Mouse (Mus musculus) forebrain, embryonic 14.5 days (tissue): ENCODE data around the gene Clnk. TPM values are rescaled to one million over a fixed set of nuclear protein-coding genes. Genes with fewer than 3 reads are reported as not detected.

Experiments used
- ATAC-seq: fragments of 200-750 bp; cut with Nextera tagmentation; 2 replicates; pipeline ENCODE4 v1.8.0; 2017; ENCODE audit warnings: mild to moderate bottlenecking, moderate library complexity
- DNase-seq: peaks from one replicate; pipeline ENCODE4 v3.0.0-alpha.2; 2015; ENCODE audit warnings: low spot score
- H3K27ac ChIP-seq: fragments of 300-500 bp; sonication (generic); 2 replicates; pipeline ENCODE4 v1.5.1; 2014; ENCODE audit warnings: low read depth, mild to moderate bottlenecking, control low read depth, low read length, moderate library complexity
- H3K27me3 ChIP-seq: fragments of 300-500 bp; sonication (generic); replicated peaks from 2 replicates; pipeline ENCODE4 v1.6.1; 2014; ENCODE audit warnings: low read length, control low read depth, mixed read lengths; ENCODE audit not compliant: control insufficient read depth, insufficient read depth
- H3K36me3 ChIP-seq: fragments of 300-500 bp; sonication (generic); 2 replicates; pipeline ENCODE4 v1.6.1; 2014; ENCODE audit warnings: low read length, control low read depth; ENCODE audit not compliant: control insufficient read depth, insufficient read depth
- H3K4me1 ChIP-seq: fragments of 300-500 bp; sonication (generic); 2 replicates; pipeline ENCODE4 v1.6.1; 2014; ENCODE audit warnings: antibody characterized with exemption, low read length, control low read depth; ENCODE audit not compliant: control insufficient read depth, insufficient read depth
- H3K4me2 ChIP-seq: fragments of 300-500 bp; sonication (generic); 2 replicates; pipeline ENCODE4 v1.6.1; 2014; ENCODE audit warnings: mild to moderate bottlenecking, control low read depth, low read length
- H3K4me3 ChIP-seq: fragments of 300-500 bp; sonication (generic); 2 replicates; pipeline ENCODE4 v1.5.1; 2014; ENCODE audit warnings: low read depth, low read length, control low read depth
- H3K9ac ChIP-seq: fragments of 300-500 bp; sonication (generic); 2 replicates; pipeline ENCODE4 v1.6.1; 2014; ENCODE audit warnings: mild to moderate bottlenecking, low read length, control low read depth, moderate library complexity
- H3K9me3 ChIP-seq: fragments of 300-500 bp; sonication (generic); replicated peaks from 2 replicates; pipeline ENCODE4 v1.6.1; 2016; ENCODE audit warnings: low read length, control low read depth, mixed read lengths; ENCODE audit not compliant: control insufficient read depth
- WGBS: fragments of 180-500 bp; shearing (Covaris S2); extraction: QIAGEN DNeasy Blood & Tissue Kit; methylation state at CpG from one replicate; pipeline ENCODE4 v1.1.7; 2014; 5-methylcytosine and 5-hydroxymethylcytosine counted together
- polyA plus RNA-seq: library from polyadenylated mRNA; unstranded; fragments of >200 nt; fragmentation: Nextera tagmentation; extraction: Ambion mirVana; gene quantifications from 2 replicates; pipeline ENCODE4 v1.2.1, GENCODE M21; 2014

Clnk gene
- polyA plus RNA-seq, 1 experiment from 2014 or later: 0.17 TPM

DNA sequence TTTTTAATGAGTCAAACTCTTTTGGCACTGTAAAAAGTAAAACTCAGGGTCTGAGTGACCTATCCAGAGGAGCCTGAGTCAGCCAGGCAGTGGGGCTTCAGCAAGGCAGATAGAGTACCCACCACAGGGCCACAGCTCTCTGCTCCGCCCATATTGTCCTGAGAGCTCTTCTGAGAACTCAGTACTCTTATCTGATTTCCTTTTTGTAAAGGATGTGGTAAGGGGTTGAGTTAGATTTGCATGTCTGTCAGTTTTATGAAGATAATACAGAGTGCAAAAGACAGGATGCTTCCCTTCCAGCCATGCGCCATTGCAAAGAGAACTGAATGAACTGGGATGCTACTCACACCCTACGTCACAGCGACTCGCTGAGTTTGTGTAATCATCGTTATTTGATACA lies 12.0 kb downstream of the Clnk start:
- Histone ChIP-seq H3K36me3 (no peaks in the 10 kb centered on the region), H3K27me3 (no peaks in the 10 kb centered on the region), H3K9ac (no peak overlapping the region), H3K27ac (no peak overlapping the region), H3K4me1 (no peaks in the 10 kb centered on the region), H3K4me2 (no peak overlapping the region), H3K9me3 (no peaks in the 10 kb centered on the region), H3K4me3 (no peak overlapping the region)
- 90% methylated on average over 6 of the region's 6 CpGs for WGBS
- no peak for DNase-seq
- no peak for ATAC-seq

GRCm38 (mm10) chr5:38863029-38863428 lies 13.6 kb downstream of the Clnk start:
- no peak for ATAC-seq
- H3K9ac ChIP-seq: no peak overlapping the region
- no peak for DNase-seq
- no peaks in the 10 kb centered on the region for H3K4me1 ChIP-seq
- no peak overlapping the region for H3K27ac ChIP-seq
- no peaks in the 10 kb centered on the region for H3K36me3 ChIP-seq
- no peak overlapping the region for H3K4me3 ChIP-seq
- WGBS: 75% methylated on average over 3 of the region's 3 CpGs
- H3K9me3 ChIP-seq: no peaks in the 10 kb centered on the region
- no peak overlapping the region for H3K4me2 ChIP-seq
- H3K27me3 ChIP-seq: no peaks in the 10 kb centered on the region

DNA sequence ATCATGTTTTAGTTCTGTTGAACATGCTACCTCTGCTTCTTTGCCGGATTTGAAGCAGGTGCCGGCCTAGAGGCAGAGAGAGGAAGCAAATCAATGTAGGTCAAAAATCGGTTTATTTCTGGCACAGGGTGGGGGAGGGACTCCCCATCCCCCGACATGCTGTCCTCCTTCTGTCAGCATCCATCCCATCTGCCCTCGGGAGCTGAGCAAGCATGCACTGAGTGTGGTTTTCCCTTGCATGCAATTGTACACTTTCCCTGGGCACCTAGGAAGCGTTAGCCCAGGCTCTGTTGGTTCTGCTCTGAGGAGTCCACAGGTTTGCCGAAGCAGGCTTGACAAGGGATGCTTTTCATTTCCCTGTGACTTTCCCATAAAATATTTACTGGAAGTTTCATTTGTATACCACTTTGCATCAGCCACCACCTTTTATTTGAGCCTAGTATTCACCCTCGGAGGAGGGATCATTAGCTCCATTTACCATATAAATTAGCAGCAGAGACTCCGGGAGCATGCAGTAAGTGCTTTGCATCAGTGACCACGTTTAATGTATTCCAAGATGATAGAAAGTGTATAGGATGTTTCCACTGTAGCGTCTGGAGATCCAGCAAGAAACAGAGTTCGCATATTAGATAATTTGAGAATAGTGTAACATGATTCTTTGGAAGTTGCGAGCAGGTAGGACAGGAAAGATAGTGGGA lies 14.2 kb downstream of the Clnk start:
- Histone ChIP-seq H3K36me3 (no peaks in the 10 kb centered on the region), H3K9ac (no peak overlapping the region), H3K4me1 (no peaks in the 10 kb centered on the region), H3K27me3 (no peaks in the 10 kb centered on the region), H3K27ac (no peak overlapping the region), H3K4me3 (no peak overlapping the region), H3K9me3 (no peaks in the 10 kb centered on the region), H3K4me2 (no peak overlapping the region)
- DNase-seq: no peak
- ATAC-seq: 0 out of 2 replicates have a peak, but pooled peaks have one; percentile 50
- 65% methylated on average over 13 of the region's 13 CpGs for WGBS

- ATAC-seq (no peak), DNase-seq (no peak)
- no peak overlapping the region for H3K9ac ChIP-seq
- no peak overlapping the region for H3K4me2 ChIP-seq
- no peaks in the 10 kb centered on the region for H3K36me3 ChIP-seq
- no peaks in the 10 kb centered on the region for H3K9me3 ChIP-seq
- no peaks in the 10 kb centered on the region for H3K4me1 ChIP-seq
- H3K4me3 ChIP-seq: no peak overlapping the region
- WGBS: 48% methylated on average over 4 of the region's 4 CpGs
- H3K27ac ChIP-seq: no peak overlapping the region
- H3K27me3 ChIP-seq: no peaks in the 10 kb centered on the region
Measured at GRCm38 (mm10) chr5:38858015-38858721, 18.4 kb downstream of the Clnk start.

DNA sequence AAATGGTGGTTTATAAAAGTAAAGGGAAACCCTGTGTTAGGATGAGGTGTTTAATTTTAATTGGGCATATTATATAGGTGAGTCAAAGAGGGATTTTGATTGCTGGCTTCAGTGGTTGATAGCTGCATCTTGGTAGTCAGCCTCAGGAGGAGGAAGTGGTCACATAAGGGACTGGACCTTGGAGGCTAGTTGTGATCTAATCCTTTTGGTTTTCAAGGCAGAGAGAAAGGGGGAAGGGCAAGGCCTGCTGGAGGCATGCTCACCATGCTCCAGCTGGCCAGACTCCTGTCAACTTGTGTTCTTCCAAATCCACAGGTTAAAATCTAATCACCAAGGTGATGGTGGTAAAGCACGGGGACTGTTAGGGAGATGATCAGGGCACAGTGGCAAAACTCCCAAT lies 19.0 kb downstream of the Clnk start:
- DNase-seq (no peak), ATAC-seq (no peak)
- no peak overlapping the region for H3K27ac ChIP-seq
- no peak overlapping the region for H3K4me3 ChIP-seq
- H3K9ac ChIP-seq: no peak overlapping the region
- no peaks in the 10 kb centered on the region for H3K9me3 ChIP-seq
- H3K27me3 ChIP-seq: no peaks in the 10 kb centered on the region
- WGBS: 73% methylated on average over 1 of the region's 1 CpGs
- H3K4me1 ChIP-seq: no peaks in the 10 kb centered on the region
- H3K4me2 ChIP-seq: no peak overlapping the region
- H3K36me3 ChIP-seq: no peaks in the 10 kb centered on the region

- Histone ChIP-seq H3K4me3 (no peak overlapping the region), H3K9me3 (no peaks in the 10 kb centered on the region; the same call in 1 of the 2 replicates), H3K4me1 (no peaks in the 10 kb centered on the region), H3K4me2 (no peak overlapping the region), H3K27ac (no peak overlapping the region), H3K36me3 (no peaks in the 10 kb centered on the region), H3K27me3 (no peaks in the 10 kb centered on the region), H3K9ac (no peak overlapping the region)
- DNase-seq: no peak
- no peak for ATAC-seq
- WGBS: 94% methylated on average over 1 of the region's 1 CpGs
Measured at GRCm38 (mm10) chr5:38850171-38850570, 26.4 kb downstream of the Clnk start.

DNA sequence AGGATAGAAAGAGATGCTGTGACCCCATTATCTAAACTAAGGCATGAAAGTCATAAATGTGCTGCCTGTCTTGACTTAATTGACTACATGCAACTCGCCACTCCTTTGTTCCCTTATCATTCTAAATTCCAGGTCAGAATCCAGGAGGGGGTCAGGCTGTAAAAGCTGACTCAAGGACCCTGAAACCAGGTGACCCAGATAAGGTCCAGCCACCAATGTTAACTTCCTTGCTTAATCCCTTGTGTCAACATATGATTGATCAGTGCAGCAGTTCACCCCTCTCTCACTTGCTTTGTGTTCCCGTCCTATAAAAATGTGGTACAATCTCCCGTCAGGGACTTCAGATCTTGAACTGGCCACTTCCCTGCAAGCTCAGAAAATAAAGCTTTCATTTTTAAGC lies 31.1 kb downstream of the Clnk start:
- H3K4me1 ChIP-seq: no peaks in the 10 kb centered on the region
- no peaks in the 10 kb centered on the region for H3K36me3 ChIP-seq
- H3K27me3 ChIP-seq: no peaks in the 10 kb centered on the region
- 69% methylated on average over 3 of the region's 3 CpGs for WGBS
- no peak overlapping the region for H3K4me3 ChIP-seq
- ATAC-seq (no peak), DNase-seq (no peak)
- H3K9ac ChIP-seq: no peak overlapping the region
- H3K27ac ChIP-seq: no peak overlapping the region
- no peaks in the 10 kb centered on the region for H3K9me3 ChIP-seq
- no peak overlapping the region for H3K4me2 ChIP-seq

DNA sequence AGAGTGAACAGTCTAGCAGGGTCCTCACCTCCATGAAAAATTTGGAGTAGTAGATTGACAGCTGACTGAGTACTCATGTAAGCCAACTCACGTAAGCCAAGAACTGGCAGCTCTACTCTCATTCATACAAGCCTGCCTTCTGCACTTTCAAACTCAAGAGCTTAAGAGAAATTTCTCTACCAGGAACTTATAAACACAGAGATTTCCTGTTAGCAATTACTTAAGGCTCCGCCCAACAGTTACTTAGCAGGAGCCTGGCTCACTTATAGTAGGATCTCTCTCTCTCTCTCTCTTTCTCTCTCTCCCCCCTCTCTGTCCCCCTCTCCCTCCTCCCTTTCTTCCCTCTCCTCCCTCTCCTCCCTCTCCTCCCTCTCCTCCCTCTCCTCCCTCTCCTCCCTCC lies 32.3 kb downstream of the Clnk start:
- Histone ChIP-seq H3K36me3 (no peaks in the 10 kb centered on the region), H3K9ac (no peak overlapping the region), H3K27me3 (no peaks in the 10 kb centered on the region), H3K4me1 (no peaks in the 10 kb centered on the region), H3K4me3 (no peak overlapping the region), H3K4me2 (no peak overlapping the region), H3K27ac (no peak overlapping the region), H3K9me3 (no peaks in the 10 kb centered on the region)
- WGBS: 87% methylated on average over 2 of the region's 2 CpGs
- ATAC-seq (no peak), DNase-seq (no peak)

GRCm38 (mm10) chr5:38839981-38840380 lies 36.6 kb downstream of the Clnk start:
- Histone ChIP-seq H3K9ac (no peak overlapping the region), H3K36me3 (no peaks in the 10 kb centered on the region), H3K27ac (no peak overlapping the region), H3K27me3 (no peaks in the 10 kb centered on the region), H3K4me2 (no peak overlapping the region), H3K4me1 (no peaks in the 10 kb centered on the region), H3K4me3 (no peak overlapping the region), H3K9me3 (no peaks in the 10 kb centered on the region)
- WGBS: 97% methylated on average over 1 of the region's 1 CpGs
- ATAC-seq (no peak), DNase-seq (no peak)
